Mouse (Mus musculus) spleen, postnatal 36 days (tissue): ENCODE data around the gene Ckap4.

Experiments
- DNase-seq, 2 experiments: peaks; one replicate each; pipeline ENCODE4 v3.0.0; 2022; ENCODE audit warnings: low spot score in 2 of 2, mixed read lengths in 1 of 2

Gene Ckap4

GRCm38 (mm10) chr10:84533912-84534671 lies at the start of gene Ckap4:
Gene Ckap4 (minus strand): TSS chr10:84534062.
- DNase-seq: peak; percentile 51 to 63

DNA sequence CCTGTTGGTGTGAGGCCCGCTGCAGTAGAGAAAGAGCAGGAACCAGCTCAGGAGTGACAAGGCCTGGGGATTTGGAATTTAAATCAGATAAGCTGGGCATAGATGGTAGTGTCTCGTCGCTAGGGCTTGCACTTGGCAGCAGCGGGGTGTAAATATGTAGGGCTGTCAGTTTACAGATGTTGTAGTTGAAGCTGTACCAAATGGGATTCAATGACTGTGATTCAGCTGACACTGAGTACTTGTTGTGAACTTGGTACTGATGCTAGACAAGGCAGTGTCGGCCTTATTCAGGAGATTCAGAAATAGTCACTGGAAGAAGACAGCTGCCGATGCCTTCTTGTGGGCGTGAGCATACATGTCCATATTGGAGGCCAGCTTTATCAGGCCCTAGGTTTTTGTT lies 48.4 kb upstream of the Ckap4 start:
- DNase-seq: no peak

DNA sequence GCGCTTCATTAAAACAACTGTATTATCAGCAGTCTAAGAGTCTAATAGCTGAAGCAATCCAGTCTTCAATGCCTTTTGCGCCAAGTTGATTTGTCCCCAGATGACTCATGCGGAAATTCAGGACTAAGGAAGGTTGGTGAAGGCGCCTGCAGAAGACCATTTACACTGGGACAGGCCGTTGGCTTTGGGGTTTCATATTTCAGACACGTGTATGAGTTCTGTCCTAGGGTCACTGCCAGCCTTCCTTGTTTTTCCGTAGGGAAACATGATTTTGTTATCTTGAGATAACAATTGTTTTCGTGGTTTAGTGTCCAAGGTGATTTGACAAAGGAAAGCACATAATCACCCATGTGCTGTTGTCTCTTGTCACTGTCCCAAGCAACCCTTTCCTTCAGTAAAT lies 47.3 kb upstream of the Ckap4 start:
- DNase-seq: no peak

DNA sequence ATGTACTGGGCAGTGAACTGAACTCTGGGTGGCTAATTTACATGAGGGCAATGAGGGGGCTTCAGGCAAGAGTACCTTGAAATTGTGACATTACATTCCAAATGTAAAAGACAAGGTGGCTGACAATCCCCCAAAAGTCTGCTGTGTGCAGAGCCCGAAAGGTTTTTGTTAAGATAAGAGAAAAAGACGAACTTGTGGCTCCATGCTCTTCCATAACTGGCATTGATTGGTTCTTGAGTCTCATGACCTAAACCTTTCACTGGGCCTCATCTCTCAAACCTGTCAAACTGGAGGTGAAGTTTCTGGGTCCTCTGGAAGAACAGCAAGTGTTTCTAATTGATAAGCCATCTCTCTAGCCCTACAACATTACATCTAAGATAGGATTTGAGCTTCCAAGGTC lies 45.7 kb upstream of the Ckap4 start:
- DNase-seq: no peak

DNA sequence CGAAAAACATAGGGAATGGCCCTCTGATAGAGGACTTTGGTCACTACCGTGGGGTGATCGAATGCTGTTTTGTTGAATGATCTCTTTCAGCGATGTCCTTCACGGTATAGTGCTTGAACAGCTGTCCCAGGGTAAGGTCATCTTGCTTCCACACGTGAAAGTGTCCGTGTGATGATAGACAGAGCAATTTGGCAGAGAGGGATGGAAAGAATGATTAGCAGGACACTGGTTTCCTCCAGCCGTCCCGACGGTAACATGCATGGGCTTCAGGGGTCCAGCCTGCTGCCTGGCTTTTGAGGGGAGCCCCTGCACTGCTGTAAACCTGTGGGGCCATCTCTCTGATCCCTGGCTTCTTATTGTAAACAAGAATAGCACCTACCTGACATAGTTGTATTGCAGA lies 44.9 kb upstream of the Ckap4 start:
- no peak for DNase-seq

DNA sequence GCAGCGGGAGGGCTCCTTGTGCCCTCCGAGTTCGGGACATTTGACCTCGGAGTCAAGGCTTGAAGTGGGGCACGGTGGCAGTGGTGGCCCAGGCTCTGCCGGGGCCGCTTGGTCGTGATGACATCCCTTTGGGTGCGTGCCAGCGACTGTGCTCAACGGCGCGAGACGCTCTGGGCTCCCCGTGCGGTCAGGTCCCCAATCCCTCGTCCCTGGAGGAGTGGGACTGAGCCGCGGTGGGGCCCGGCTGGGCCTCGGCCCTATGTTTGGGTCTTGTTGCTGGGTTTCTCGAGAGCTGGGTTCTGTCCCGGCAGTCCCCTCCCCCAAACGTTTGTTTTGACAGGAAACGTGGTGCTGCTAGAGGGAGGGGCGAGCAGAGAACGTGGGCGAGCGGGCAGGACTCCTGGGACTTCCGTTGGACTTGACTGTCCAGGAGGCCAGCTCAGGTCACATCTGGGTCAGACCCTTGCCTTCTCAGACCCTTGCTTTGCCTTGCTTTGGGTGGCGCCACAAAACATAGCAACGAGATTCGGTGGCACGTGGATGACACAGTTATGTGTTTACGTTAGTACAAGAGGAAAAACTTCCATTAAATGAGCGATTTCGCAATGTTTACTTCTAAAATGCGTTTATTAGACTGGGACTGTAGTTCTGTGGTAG lies 43.3 kb upstream of the Ckap4 start:
- DNase-seq: peak; percentile 80 to 84

- DNase-seq: peak; percentile 92 to 95
Observed at GRCm38 (mm10) chr10:84576395-84577070, 42.7 kb upstream of the Ckap4 start, which contains the start of gene Tcp11l2. Gene Tcp11l2 (plus strand): TSS chr10:84576626.

DNA sequence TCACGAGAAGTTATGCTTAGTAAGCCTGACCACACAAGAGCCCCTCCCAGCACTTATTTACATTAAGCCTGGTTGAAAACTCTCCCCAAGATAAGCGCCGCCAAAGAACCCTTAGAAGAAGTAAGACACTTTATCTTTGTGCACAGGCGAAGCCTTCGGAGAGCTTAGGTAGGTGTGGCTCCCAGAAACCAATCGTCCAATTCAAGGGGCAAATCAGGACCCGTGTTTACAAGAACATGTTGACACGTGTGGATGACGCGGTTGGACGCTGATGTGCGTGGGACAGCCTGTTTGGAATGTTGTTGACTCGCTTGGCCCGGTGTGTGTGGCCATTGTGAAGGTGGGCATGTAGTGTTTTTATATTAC lies 42.1 kb upstream of the Ckap4 start:
- peak; percentile 65 to 83 for DNase-seq

DNA sequence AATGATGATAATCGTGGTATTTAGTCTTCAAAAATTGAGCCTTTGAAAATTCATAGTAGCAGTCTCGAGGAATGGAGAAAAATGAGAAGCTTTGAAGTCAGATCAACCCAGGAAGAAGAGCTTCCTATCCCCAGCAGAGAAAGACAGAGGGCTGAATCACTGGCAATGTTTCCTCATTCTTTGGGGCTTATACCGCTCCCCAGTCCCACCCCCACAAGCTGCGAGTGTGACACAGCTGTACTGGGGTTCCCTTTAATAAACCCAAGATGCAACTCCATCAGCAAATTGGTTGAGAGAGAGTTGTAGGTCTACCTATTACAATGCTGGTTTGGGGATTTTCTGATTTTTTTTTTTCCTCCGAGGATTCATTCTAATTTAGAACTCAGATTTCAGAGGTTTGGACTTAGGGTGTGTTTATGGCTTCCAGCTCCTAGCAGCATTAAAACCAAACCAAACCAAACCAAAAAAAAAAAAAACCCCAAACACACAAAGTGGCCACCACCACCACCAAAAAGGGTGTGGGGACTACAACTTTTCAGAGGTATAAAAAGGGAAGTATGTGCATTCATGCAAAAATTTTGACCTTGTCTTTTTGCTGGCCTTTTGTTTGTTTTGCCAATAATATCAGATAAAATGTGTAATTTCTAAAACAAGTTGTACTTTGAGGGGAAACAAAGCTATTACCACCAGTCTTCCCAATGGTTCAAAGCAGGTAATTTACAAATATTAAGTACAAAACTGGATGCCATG lies 40.0 kb upstream of the Ckap4 start:
- DNase-seq: peak; percentile 40 to 43

DNA sequence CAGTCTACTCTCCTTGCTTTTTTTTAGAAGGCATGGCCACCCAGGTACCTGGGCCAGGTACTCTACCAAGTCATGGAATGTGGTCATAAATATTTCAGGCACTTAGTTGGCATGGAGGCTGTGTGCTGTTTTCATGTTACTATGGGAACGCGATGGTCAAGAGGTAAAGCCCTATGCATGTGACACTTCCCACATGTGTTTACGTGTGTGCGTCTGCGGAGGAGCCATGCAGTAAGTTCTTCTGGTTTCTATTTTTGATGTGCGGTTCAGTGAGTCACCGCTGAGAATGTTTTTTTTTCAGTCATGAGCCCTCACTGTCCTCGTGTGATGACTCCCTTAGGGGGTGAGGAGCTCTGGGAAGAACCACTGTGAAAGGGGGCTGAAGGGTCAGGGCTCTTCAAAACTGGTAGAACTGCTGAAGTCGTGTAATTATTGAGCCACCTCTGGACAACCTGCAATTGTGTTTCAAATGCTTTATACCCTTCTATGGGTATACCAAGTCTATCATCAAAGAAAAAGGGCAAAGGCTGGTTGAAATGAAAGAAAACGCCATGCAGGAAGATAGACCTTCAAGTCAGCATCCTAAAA lies 37.3 kb upstream of the Ckap4 start:
- DNase-seq: peak in 1 of 2 experiments; percentile 31

GRCm38 (mm10) chr10:84564427-84564826 lies 30.6 kb upstream of the Ckap4 start:
- no peak for DNase-seq

- peak; percentile 68 to 69 for DNase-seq
Observed at GRCm38 (mm10) chr10:84562567-84563554, 29.0 kb upstream of the Ckap4 start.

GRCm38 (mm10) chr10:84562121-84562520 lies 28.3 kb upstream of the Ckap4 start:
- no peak for DNase-seq

DNA sequence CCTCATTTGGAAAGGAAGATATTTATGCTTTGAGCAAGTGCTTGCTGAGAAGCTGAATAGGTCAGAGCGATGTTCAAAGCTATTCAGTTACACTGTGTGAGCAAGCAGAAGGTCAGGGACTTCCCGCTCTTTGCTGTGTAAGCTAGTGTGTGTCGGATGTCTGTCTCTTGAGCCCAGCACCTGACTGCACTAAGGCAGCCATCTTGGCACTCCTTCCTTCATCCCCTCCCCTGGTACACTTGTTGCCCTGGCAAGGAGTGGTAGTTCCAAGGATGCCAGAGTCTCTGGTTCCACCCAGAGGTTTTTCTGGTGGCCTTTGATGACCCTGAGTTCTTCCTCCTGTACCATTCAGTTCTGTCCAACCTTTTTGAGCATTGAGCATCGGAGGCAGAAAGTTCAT lies 26.1 kb upstream of the Ckap4 start:
- no peak for DNase-seq

DNA sequence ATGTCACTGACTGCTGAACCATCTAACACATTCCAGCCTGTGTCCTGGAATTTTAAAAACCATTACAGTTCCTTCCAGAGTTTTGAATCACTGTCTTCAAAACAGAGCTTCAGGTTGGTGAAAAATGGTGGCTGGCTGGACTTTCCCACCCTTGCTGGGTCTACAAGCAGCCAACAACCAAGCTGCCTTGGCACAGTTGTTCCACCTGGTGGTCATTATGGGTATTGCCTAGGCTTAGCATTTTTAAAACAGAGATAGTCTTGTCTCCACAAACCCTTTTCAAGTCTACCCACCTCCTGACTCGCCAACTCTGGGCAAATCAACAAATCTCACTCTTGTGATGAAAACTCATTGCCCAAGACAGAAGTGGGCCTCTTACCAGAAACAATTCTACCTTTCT lies 24.6 kb upstream of the Ckap4 start:
- DNase-seq: no peak

DNA sequence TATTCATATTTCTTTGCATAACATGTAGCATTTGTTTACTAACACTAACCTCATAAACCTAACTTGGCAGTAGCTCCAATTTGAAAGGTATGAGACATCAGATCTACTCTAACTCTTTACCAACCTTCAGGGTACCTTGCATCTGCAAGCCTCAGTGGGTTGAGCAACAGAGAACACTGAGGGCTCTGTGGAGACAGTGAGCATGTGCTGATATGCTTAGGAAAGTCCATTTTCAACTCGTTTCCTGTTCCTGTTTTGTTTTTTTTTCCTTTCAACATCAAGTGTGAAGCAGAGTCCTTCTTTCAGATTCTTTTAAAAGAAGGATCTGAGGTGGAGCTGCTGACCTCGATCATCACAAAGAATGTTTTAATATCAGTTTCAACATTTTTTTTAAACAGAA lies 22.3 kb upstream of the Ckap4 start:
- no peak for DNase-seq

DNA sequence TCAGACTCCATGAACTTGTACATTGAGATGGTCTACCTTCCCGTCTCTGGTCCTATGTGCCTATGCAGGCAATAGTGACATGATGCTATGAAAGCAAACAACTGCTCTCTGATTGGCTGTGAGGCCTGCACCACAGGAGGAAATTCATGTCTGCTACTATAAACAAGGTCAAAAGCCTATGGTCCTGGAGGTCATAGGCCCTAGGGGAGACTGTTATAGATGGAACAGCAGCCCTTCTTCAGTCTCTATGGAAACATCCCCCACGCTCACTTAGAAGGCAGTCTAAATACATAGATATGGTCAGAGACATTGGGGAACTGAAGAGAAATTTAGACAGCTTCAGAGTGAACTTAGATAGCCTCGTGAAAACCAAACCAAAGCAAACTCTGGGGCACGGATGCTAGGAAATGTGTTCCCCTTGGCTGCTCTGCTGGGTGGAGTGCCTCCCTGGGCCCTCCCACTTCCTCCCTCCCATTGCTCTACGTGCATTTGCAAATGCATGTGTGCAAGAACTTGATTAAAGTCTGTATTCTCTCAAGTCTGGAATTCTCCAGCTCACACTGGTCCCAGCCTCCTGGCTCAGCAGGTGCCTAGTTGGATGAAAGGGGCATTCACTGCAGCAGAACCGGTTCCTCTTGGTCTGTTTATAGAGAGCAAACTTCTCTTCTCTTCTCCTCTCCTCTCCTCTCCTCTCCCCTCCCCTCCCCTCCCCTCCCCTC lies 20.6 kb upstream of the Ckap4 start:
- DNase-seq: peak; percentile 69 to 71

GRCm38 (mm10) chr10:84552477-84552876 lies 18.6 kb upstream of the Ckap4 start:
- DNase-seq: no peak

DNA sequence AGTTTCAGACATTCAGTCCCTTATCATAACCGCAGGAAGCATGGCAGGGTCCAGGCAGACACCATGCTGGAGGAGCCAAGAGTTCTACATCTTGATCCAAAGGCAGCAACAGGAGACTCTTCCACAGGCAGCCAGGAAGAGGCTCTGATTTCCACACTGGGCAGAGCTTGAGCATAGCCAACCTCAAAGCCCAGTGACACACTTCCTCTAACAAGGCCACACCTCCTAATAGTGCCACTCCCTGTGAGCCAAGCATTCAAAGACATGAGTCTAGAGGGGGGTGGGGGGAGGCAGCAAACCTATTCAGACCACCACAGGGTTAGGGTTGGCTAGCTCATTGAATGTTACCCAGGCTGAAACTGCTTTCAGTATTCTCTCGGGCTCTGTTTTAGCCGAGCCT lies 18.0 kb upstream of the Ckap4 start:
- DNase-seq: no peak

DNA sequence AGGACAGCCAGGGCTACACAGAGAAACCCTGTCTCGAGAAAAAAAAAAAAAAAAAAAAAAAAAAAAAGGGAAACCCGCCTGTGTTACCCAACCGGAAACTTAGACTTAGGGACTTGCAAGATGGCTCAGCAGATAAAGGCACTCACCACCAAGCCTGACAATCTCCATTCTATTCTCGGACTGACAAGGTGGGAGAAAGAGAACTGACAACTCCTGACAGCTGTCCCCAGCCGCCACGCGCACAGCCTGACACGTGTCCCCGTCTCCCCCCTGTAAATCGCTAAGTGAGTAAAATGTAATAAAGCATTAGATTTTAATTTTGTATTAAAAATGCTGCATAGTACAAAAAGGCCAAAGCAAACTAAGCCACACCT lies 16.0 kb upstream of the Ckap4 start:
- no peak for DNase-seq
